Mouse (Mus musculus) left cerebral cortex, adult 11 months (tissue): Measurements from ENCODE around the gene Ubl7.

Source experiments
- DNase-seq: peaks from one replicate; pipeline ENCODE4 v3.0.0; 2022; ENCODE audit warnings: low spot score

The Ubl7 gene

GRCm38 (mm10) chr9:57948333-57948931 is 37.7 kb downstream of the Ubl7 start:
- no peak for DNase-seq

GRCm38 (mm10) chr9:57949102-57949704 is 38.4 kb downstream of the Ubl7 start:
- DNase-seq, result no peak

GRCm38 (mm10) chr9:57949879-57950278 is 39.1 kb downstream of the Ubl7 start:
- no peak for DNase-seq

- DNase-seq, result peak; percentile 65
These were observed 39.7 kb downstream of the Ubl7 start for GRCm38 (mm10) chr9:57950519-57950918.

GRCm38 (mm10) chr9:57951993-57952392 is 41.2 kb downstream of the Ubl7 start:
- no peak for DNase-seq

GRCm38 (mm10) chr9:57954962-57955744 is 44.4 kb downstream of the Ubl7 start:
- no peak for DNase-seq

- no peak for DNase-seq
These were observed 45.0 kb downstream of the Ubl7 start for GRCm38 (mm10) chr9:57955764-57956163.

- no peak for DNase-seq
These were observed 45.5 kb downstream of the Ubl7 start for GRCm38 (mm10) chr9:57956196-57956837.

GRCm38 (mm10) chr9:57956838-57957236 is 46.1 kb downstream of the Ubl7 start:
- DNase-seq, result no peak

GRCm38 (mm10) chr9:57958615-57959014 is 47.8 kb downstream of the Ubl7 start:
- DNase-seq, result no peak

GRCm38 (mm10) chr9:57959399-57959798 is 48.6 kb downstream of the Ubl7 start:
- DNase-seq, result no peak

- no peak for DNase-seq
These were observed 49.4 kb downstream of the Ubl7 start for GRCm38 (mm10) chr9:57959886-57960866.

- no peak for DNase-seq
These were observed 50.4 kb downstream of the Ubl7 start for GRCm38 (mm10) chr9:57961226-57961625.

- DNase-seq, result no peak
These were observed 51.3 kb downstream of the Ubl7 start for GRCm38 (mm10) chr9:57961863-57962778.

- DNase-seq, result no peak
These were observed 52.6 kb downstream of the Ubl7 start for GRCm38 (mm10) chr9:57963249-57963997.

GRCm38 (mm10) chr9:57963998-57964395 is 53.2 kb downstream of the Ubl7 start:
- DNase-seq, result no peak

GRCm38 (mm10) chr9:57964528-57965250 is 53.9 kb downstream of the Ubl7 start:
- DNase-seq, result no peak

- no peak for DNase-seq
These were observed 54.8 kb downstream of the Ubl7 start for GRCm38 (mm10) chr9:57965281-57966185.
